Mouse (Mus musculus): ENCODE data around the gene Nuak1.

DNA sequence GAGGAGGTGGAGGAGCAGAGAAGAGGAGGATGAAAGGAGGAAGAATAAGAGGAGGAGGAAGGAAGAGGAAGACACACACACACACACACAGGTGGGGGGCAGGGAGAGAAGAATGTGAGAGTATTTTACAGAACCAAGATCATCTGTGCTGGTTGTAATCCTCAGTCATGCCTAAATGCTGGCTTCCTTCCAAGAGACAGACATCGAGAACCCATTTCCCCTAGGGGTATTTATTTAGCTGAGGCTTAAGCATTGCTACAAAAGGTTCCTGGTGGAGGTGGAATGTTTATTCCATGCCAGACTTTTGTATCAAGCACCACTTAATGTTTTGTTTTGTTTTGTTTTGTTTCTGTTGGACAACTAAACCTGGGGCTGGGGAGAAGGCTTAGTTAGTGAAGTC lies 44.3 kb upstream of the Nuak1 start:
- no peak for TF ChIP-seq NELFE (IDR thresholded peaks at IDR 0.05; ENCODE audit: low read depth, low read length)
- no peak for TF ChIP-seq GATA1 (IDR thresholded peaks at IDR 0.05; ENCODE audit: low read depth, low read length)
- TF ChIP-seq CTCF (IDR thresholded peaks at IDR 0.05 in 2 of 3, conservative IDR thresholded peaks at IDR 0.05 in 1 of 3; ENCODE audit: control insufficient read depth in 1 of 3, insufficient read depth in 1 of 3, low read depth in 2 of 3, low read length in 3 of 3, poor library complexity in 1 of 3, severe bottlenecking in 1 of 3): no peak
